Mouse (Mus musculus) lung, embryonic 16.5 days (tissue): Measurements from ENCODE around the gene Cdk19. TPM values are rescaled to one million over a fixed set of nuclear protein-coding genes. Genes with fewer than 3 reads are reported as not detected.
"Not testable (repeated sequence)": the region's sequence is repeated elsewhere in the genome, so short reads cannot be mapped to it uniquely, and the experiment has no call there.

Experiments
- ATAC-seq: fragments of 200-750 bp; cut with Nextera tagmentation; 2 replicates; pipeline ENCODE4 v1.8.0; 2017; ENCODE audit warnings: low read depth, mild to moderate bottlenecking, moderate library complexity
- H3K27ac ChIP-seq: fragments of 300-500 bp; sonication (generic); 2 replicates; pipeline ENCODE4 v1.5.1; 2014; ENCODE audit warnings: mild to moderate bottlenecking, control low read depth, low read length
- H3K27me3 ChIP-seq: fragments of 300-500 bp; sonication (generic); 2 replicates; pipeline ENCODE4 v1.6.1; 2014; ENCODE audit warnings: low read depth, low read length, mixed read lengths; ENCODE audit not compliant: control insufficient read depth, insufficient read depth
- H3K36me3 ChIP-seq: fragments of 300-500 bp; sonication (generic); 2 replicates; pipeline ENCODE4 v1.6.1; 2014; ENCODE audit warnings: low read length; ENCODE audit not compliant: control insufficient read depth, insufficient read depth
- H3K4me1 ChIP-seq: fragments of 300-500 bp; sonication (generic); replicated peaks from 2 replicates; pipeline ENCODE4 v1.6.1; 2014; ENCODE audit warnings: low read length, mixed read lengths; ENCODE audit not compliant: control insufficient read depth, insufficient read depth
- H3K4me2 ChIP-seq: fragments of 300-500 bp; sonication (generic); 2 replicates; pipeline ENCODE4 v1.6.1; 2014; ENCODE audit warnings: low read depth, low read length, control low read depth
- H3K4me3 ChIP-seq: fragments of 300-500 bp; sonication (generic); 2 replicates; pipeline ENCODE4 v1.5.1; 2014; ENCODE audit warnings: mild to moderate bottlenecking, low read length, control low read depth
- H3K9ac ChIP-seq: fragments of 300-500 bp; sonication (generic); 2 replicates; pipeline ENCODE4 v1.6.1; 2014; ENCODE audit warnings: low read length, control low read depth
- H3K9me3 ChIP-seq: fragments of 300-500 bp; sonication (generic); 2 replicates; pipeline ENCODE4 v1.6.1; 2016; ENCODE audit warnings: low read length; ENCODE audit not compliant: control insufficient read depth
- WGBS: fragments of 180-500 bp; shearing (Covaris S2); extraction: QIAGEN DNeasy Blood & Tissue Kit; methylation state at CpG from one replicate; pipeline ENCODE4 v1.1.7; 2014; 5-methylcytosine and 5-hydroxymethylcytosine counted together
- polyA plus RNA-seq: library from polyadenylated mRNA; unstranded; fragments of >200 nt; fragmentation: Nextera tagmentation; extraction: Ambion mirVana; gene quantifications from 2 replicates; pipeline ENCODE4 v1.2.1, GENCODE M21; 2015

Cdk19 gene
- polyA plus RNA-seq, 1 experiment from 2014 or later, result 9.8 TPM

DNA sequence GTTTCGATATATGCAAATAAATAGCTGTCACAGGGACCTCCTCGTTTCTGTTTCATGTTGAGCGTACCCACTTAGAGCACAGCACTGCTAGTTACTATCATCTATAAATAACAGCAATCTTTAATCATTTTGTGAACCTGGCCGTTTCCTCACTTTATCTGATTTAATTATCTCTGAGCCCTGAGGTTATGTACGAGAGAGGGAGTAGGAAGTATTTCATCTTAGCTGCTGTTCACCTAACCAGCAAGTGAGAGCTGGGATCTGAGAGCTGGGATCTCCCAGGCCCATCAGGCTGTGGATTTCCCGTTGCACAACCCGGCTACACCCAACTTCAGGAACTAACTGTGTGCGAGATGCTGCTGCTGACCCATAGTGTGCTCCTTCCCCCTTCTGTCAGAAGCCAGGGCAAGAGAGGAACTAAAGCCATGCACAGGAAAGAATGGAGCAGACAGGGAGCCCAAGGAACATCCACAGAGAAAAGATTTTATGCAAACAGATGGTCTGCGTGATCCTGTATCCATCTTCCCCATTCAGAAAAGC is 186.3 kb downstream of the Cdk19 start:
- no peak overlapping the region for H3K4me2 ChIP-seq
- no peak for ATAC-seq
- 63% methylated on average over 9 of the region's 9 CpGs for WGBS
- no peaks in the 10 kb centered on the region for H3K36me3 ChIP-seq
- no peaks in the 10 kb centered on the region for H3K9me3 ChIP-seq
- no peaks in the 10 kb centered on the region for H3K27me3 ChIP-seq
- no peak overlapping the region for H3K9ac ChIP-seq
- no peak overlapping the region for H3K4me3 ChIP-seq
- no peak overlapping the region for H3K27ac ChIP-seq
- H3K4me1 ChIP-seq, result peaks cover 23% of the 10 kb centered on the region

DNA sequence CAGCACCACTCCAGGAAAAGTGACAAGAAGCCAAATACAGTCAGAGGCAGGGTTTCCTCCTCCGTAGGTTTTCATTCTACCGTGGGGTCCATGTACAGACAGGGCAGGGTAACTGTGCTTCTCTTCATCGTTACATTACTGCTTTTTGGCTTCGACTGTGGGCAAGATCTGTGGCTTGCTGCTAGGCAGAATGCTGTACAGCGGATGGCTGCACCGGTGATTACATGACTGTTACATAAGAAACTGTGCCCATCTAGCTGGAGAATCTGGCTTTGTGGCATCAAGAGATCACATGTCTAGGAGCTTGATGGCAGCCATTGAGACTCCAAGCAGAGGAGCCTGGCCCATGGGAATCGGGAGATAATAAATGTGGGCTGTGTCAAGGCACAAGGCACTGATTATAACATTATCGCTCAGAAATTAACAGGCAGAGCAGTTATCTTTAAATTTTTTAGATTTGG is 187.0 kb downstream of the Cdk19 start:
- no peak overlapping the region for H3K27ac ChIP-seq
- no peak overlapping the region for H3K4me3 ChIP-seq
- H3K9me3 ChIP-seq, result no peaks in the 10 kb centered on the region
- peaks cover 23% of the 10 kb centered on the region for H3K4me1 ChIP-seq
- H3K27me3 ChIP-seq, result no peaks in the 10 kb centered on the region
- no peak overlapping the region for H3K4me2 ChIP-seq
- no peak for ATAC-seq
- WGBS, result 69% methylated on average over 8 of the region's 8 CpGs
- no peaks in the 10 kb centered on the region for H3K36me3 ChIP-seq
- no peak overlapping the region for H3K9ac ChIP-seq

DNA sequence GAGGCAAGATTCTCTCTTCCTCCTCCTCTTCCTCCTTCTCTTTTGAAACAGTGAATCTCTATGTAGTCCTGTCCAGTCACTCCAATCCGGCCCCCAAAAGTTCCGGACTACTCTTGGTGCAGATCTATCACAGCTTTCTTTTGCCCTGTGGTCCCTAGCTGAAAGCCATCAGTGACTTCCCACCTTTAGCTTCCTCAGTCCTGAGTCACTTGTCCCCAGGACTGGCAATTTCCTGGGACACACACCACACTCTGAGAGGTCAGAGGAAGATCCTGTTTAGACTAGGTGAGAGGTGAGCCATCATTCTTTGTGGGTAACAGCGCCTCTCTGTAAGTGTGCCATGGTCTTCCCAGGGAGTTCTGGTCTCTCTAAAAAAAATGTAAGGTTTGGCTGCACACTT is 187.6 kb downstream of the Cdk19 start:
- Histone ChIP-seq H3K9ac (no peak overlapping the region), H3K4me1 (peaks cover 23% of the 10 kb centered on the region), H3K4me3 (no peak overlapping the region), H3K4me2 (no peak overlapping the region), H3K9me3 (no peaks in the 10 kb centered on the region), H3K36me3 (no peaks in the 10 kb centered on the region), H3K27ac (no peak overlapping the region), H3K27me3 (no peaks in the 10 kb centered on the region)
- no peak for ATAC-seq
- WGBS, result 74% methylated on average over 3 of the region's 3 CpGs

DNA sequence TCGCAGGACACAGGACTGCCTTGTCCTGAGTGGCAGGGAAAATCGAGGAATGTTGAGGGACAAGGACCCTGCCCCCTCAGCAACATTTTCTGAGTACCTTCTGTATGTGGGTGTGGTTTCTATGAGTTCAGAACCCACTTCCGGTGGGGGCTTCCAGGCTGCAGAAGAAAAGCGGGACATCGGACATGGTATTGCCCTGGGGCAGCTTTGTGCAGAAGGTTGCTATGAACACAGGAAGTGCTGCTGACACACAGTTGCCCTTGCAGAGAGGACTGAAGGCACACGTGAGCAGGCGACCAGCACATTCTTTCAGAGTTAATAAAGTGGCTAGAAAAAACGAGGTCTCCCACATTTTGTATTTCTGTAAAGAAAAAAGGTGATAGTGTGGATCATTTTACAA is 188.2 kb downstream of the Cdk19 start:
- Histone ChIP-seq H3K27me3 (no peaks in the 10 kb centered on the region), H3K36me3 (no peaks in the 10 kb centered on the region), H3K4me1 (peaks cover 23% of the 10 kb centered on the region), H3K9ac (0 out of 2 replicates have a peak overlapping the region, but pooled peaks have one; percentile 4), H3K27ac (no peak overlapping the region), H3K4me3 (no peak overlapping the region), H3K9me3 (no peaks in the 10 kb centered on the region), H3K4me2 (no peak overlapping the region)
- WGBS, result 18% methylated on average over 8 of the region's 8 CpGs
- 0 out of 2 replicates have a peak, but pooled peaks have one; percentile 34 for ATAC-seq

DNA sequence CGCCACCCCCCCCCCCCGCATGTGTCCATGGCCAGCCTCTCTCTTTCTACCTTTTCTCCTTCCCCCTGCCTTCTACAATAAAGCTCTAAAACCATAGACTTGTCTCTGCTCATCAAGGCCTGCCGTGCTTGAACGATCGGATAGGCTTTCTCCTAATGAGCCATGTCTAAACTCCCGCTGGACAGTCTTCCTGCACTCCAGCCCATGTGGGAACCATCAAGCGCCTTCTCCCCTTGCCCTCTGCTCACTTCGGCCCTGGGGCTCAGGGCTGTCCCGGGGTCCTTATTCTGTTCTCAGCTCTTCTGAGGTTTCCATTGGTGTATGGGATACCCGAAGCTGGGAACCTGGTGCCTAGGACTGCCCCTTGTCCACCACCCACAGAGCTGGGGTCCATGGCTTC is 189.3 kb downstream of the Cdk19 start:
- H3K4me1 ChIP-seq, result peaks cover 18% of the 10 kb centered on the region
- no peak overlapping the region for H3K9ac ChIP-seq
- H3K4me3 ChIP-seq, result no peak overlapping the region
- ATAC-seq, result no peak
- no peak overlapping the region for H3K4me2 ChIP-seq
- H3K27ac ChIP-seq, result no peak overlapping the region
- H3K36me3 ChIP-seq, result no peaks in the 10 kb centered on the region
- 63% methylated on average over 8 of the region's 10 CpGs for WGBS
- 0 out of 2 replicates have a peak, but pooled peaks cover 2% of the 10 kb centered on the region for H3K9me3 ChIP-seq
- H3K27me3 ChIP-seq, result no peaks in the 10 kb centered on the region

DNA sequence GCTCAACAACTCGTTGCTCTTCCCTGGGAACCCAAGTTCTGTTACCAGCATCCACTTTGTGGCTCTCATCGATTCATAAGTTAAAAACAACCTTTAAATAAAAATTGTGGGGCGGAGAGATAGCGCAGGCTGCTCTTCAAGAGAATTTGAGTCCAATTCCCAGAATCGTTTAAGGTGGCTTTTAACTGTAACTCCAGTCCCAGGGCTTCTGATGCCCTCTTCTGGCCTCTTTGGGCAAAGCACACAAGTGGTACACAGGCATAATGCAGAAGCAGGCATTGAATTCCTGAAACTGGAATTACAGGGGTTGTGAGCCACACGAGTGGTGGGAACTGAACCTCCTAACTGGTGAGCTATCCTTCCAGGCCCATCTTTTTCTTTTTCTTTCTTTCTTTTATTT is 190.3 kb downstream of the Cdk19 start:
- no peak for ATAC-seq
- H3K27me3 ChIP-seq, result no peaks in the 10 kb centered on the region

DNA sequence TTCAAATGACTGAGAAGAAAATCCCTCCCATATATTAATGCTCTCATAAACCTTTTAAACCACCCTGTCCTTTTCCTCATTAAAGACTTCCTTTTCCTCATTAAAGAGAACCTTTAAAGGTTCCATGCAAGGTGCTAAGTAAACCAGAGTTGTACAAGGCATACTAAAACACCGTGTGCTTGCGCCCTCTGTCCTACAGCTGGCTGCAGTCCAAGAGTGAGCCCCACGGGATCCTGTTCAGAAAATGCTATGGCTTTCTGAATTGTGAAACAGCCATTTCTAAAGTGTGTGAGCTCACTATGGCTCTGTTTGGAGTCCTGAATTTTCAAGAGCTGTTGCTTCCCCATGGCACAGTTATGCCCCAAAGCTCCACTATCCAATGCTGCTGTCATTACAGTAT is 191.3 kb downstream of the Cdk19 start:
- H3K9ac ChIP-seq, result no peak overlapping the region
- H3K9me3 ChIP-seq, result 0 out of 2 replicates have a peak, but pooled peaks cover 2% of the 10 kb centered on the region
- WGBS, result 40% methylated on average over 3 of the region's 3 CpGs
- H3K4me2 ChIP-seq, result no peak overlapping the region
- no peak overlapping the region for H3K27ac ChIP-seq
- peaks cover 11% of the 10 kb centered on the region for H3K4me1 ChIP-seq
- H3K4me3 ChIP-seq, result no peak overlapping the region
- H3K36me3 ChIP-seq, result no peaks in the 10 kb centered on the region
- no peaks in the 10 kb centered on the region for H3K27me3 ChIP-seq
- no peak for ATAC-seq

More for the DNA sequence above, 190.3 kb downstream of the Cdk19 start:
- no peak overlapping the region for H3K9ac ChIP-seq
- 0 out of 2 replicates have a peak, but pooled peaks cover 2% of the 10 kb centered on the region for H3K9me3 ChIP-seq
- H3K4me2 ChIP-seq, result no peak overlapping the region
- H3K27ac ChIP-seq, result no peak overlapping the region
- WGBS, result 57% methylated on average over 6 of the region's 6 CpGs
- no peaks in the 10 kb centered on the region for H3K36me3 ChIP-seq
- H3K4me1 ChIP-seq, result peaks cover 11% of the 10 kb centered on the region
- H3K4me3 ChIP-seq, result no peak overlapping the region

DNA sequence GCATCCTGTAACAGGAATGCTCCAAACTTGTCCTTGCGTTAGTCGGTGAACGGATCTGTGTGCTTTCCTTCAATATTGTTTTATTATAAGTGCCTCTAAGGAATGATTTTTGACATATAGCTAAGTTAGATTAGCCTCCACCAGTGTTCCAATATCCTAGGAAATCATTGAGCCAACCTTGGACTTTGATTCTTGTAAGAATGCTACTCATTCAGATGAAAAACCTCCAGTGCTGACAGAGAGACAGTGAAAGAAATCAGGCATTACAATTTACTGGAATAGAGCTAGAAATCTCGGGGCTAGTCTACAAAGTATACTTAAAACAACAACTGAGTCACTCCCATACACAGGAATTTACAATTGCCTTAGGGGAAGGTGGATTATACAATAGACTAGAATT is 193.2 kb downstream of the Cdk19 start:
- H3K36me3 ChIP-seq, H3K9me3 ChIP-seq, H3K4me3 ChIP-seq, ATAC-seq, H3K27me3 ChIP-seq, H3K4me1 ChIP-seq, H3K9ac ChIP-seq, H3K4me2 ChIP-seq, H3K27ac ChIP-seq: not testable (repeated sequence)
- 87% methylated on average over 4 of the region's 4 CpGs for WGBS
